Mouse (Mus musculus) E14TG2a.4 (cell line): Measurements from ENCODE around the gene Rin2.

ENCODE experiments used
- H3K27me3 ChIP-seq: 2 replicates; pipeline ENCODE4 v1.6.1; 2014; ENCODE audit warnings: low read length, control low read depth; ENCODE audit not compliant: insufficient read depth
- H3K36me3 ChIP-seq: 2 replicates; pipeline ENCODE4 v1.6.1; 2014; ENCODE audit warnings: low read length, control low read depth; ENCODE audit not compliant: insufficient read depth
- H3K4me1 ChIP-seq: replicated peaks from 2 replicates; pipeline ENCODE4 v1.6.1; 2014; ENCODE audit warnings: low read depth, low read length, control low read depth
- H3K4me3 ChIP-seq: replicated peaks from 2 replicates; pipeline ENCODE4 v1.5.1; 2014; ENCODE audit warnings: mild to moderate bottlenecking, low read length
- H3K9me3 ChIP-seq: 2 replicates; pipeline ENCODE4 v1.6.1; 2014; ENCODE audit warnings: low read length, control low read depth
- CTCF ChIP-seq: conservative IDR thresholded peaks from 2 replicates; pipeline ENCODE4 v1.5.1; 2014; ENCODE audit warnings: low read length
- NANOG ChIP-seq: IDR thresholded peaks from 2 replicates; pipeline ENCODE4 v1.6.1; 2014; ENCODE audit warnings: borderline replicate concordance, low read length, mixed read lengths
- POU5F1 ChIP-seq: IDR thresholded peaks from 2 replicates; pipeline ENCODE4 v1.6.1; 2014; ENCODE audit warnings: low read length, borderline replicate concordance

Gene Rin2

DNA sequence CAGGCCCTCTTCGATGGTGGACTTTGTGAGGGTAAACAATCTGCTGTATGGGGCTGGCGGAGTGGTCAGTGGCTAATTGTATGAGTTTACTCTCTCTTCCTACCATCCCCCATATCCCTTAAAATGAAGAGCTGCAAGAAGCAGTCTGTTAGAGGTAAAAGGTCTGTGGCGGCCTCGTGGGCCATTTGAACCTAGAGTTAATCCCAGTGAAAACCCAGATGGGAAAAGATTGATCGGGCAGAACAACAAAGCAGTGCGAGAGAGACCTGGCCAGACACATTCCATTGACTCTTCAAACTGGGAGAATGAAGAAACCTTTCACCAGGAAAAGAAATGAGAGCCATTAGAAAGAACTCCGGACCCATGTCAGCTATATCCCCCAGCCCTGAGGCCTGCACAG lies 11.1 kb upstream of the Rin2 start:
- 0 out of 2 replicates have a peak, but pooled peaks cover 3% of the 10 kb centered on the region for H3K27me3 ChIP-seq
- TF ChIP-seq POU5F1 (no peak), NANOG (no peak), CTCF (no peak)
- no peaks in the 10 kb centered on the region for H3K9me3 ChIP-seq
- no peaks in the 10 kb centered on the region for H3K36me3 ChIP-seq
- peaks cover 3% of the 10 kb centered on the region for H3K4me1 ChIP-seq
- no peak overlapping the region for H3K4me3 ChIP-seq

DNA sequence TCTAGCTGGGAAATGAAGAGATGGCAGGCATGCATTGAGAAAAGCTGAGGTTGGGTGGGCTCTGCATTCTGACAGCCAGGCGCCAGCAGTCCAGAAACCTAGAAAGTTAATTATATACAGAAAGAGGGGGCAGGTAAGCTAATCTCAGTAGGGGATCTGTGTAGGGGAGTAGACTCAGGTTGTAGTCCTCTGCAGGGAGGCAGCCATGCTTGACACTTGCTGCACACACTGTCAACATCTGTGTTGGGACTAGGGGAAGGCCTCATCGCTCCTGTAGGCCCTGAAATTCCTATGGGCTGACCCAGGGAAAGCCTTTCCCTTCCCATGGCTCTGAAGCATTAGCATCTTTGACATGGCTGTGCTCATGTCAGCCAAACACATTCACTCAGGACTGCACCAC lies 10.7 kb upstream of the Rin2 start:
- TF ChIP-seq NANOG (no peak), CTCF (no peak), POU5F1 (no peak)
- H3K36me3 ChIP-seq = no peaks in the 10 kb centered on the region
- H3K27me3 ChIP-seq = 0 out of 2 replicates have a peak, but pooled peaks cover 3% of the 10 kb centered on the region
- H3K9me3 ChIP-seq = no peaks in the 10 kb centered on the region
- peaks cover 3% of the 10 kb centered on the region for H3K4me1 ChIP-seq
- no peak overlapping the region for H3K4me3 ChIP-seq

DNA sequence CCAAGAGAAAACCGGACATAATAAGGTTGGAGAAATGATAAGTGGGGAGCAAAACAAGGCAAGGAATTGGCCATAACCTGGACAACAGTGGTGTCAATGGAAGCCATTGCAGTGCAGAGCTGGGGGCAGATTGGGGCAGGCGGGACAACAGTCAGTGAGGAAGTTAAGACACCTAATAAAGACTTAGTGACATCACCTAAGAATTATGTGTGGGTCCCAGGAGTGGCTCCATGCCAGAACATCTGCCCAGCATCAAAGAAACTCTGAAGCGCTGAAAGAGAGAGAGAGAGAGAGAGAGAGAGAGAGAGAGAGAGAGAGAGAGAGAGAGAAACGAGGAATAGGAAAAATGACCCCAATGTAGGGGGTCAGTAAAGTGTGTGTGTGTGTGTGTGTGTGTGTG lies 6.9 kb upstream of the Rin2 start:
- no peaks in the 10 kb centered on the region for H3K4me1 ChIP-seq
- TF ChIP-seq CTCF = no peak
- no peak for TF ChIP-seq POU5F1
- TF ChIP-seq NANOG = no peak
- H3K36me3 ChIP-seq = no peaks in the 10 kb centered on the region
- no peak overlapping the region for H3K4me3 ChIP-seq
- no peaks in the 10 kb centered on the region for H3K9me3 ChIP-seq
- H3K27me3 ChIP-seq = no peaks in the 10 kb centered on the region

DNA sequence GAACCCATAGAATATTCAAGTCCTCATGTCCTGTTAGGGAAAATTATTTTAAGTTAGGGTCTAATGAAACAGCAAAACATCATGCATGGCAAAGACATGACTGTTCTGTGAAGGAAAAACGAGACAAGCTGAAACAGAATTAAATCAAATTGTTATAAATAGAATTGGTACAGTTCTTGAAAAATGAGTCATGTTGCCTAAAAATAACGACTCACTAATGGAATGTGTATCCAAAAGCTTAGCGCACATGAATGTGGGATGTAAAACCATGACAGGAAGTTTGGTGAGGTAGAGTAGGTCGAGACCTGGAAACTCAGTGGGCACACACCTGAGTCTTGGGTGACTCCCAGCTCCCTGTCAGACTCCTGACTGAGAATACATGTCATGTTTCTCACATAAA lies 4.9 kb upstream of the Rin2 start:
- H3K4me3 ChIP-seq = no peak overlapping the region
- H3K27me3 ChIP-seq = no peaks in the 10 kb centered on the region
- H3K36me3 ChIP-seq = no peaks in the 10 kb centered on the region
- H3K9me3 ChIP-seq = no peaks in the 10 kb centered on the region
- TF ChIP-seq CTCF = no peak
- no peak for TF ChIP-seq POU5F1
- no peak for TF ChIP-seq NANOG
- peaks cover 10% of the 10 kb centered on the region for H3K4me1 ChIP-seq

DNA sequence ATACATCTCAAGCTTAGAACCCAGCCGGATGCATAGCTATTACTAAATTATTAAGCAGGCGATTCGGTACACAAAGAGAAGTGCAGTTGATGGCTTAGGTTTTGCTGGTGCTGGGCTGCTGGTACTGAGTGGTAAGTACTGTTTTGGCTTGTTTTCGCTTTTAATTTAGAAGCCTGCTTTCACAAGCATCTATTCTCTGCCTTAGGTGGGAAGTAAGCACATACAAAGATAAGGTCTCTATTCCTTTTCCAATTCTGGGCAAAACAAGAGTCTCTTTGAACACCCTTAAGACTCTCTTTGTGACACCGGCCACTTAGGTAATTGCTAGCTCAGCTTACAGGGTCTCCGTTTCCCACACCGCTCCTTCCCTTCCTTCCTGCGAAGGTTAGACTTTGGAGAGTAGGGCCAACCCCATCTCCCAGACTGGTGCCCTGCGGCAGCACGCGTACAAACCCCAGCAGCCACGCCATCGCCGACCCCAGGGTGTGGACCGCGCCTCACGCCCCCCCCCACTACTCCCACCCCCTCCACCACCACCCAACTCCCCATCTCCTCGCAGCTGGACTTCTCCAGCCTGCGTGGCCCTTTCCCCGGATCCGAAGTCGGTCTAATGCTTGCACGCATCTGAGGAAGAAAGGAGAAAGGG lies 396 bp upstream of the Rin2 start:
- TF ChIP-seq CTCF (no peak), NANOG (no peak), POU5F1 (no peak)
- Histone ChIP-seq H3K27me3 (peaks cover 10% of the 10 kb centered on the region), H3K4me3 (peak overlapping the region; percentile 88)

DNA sequence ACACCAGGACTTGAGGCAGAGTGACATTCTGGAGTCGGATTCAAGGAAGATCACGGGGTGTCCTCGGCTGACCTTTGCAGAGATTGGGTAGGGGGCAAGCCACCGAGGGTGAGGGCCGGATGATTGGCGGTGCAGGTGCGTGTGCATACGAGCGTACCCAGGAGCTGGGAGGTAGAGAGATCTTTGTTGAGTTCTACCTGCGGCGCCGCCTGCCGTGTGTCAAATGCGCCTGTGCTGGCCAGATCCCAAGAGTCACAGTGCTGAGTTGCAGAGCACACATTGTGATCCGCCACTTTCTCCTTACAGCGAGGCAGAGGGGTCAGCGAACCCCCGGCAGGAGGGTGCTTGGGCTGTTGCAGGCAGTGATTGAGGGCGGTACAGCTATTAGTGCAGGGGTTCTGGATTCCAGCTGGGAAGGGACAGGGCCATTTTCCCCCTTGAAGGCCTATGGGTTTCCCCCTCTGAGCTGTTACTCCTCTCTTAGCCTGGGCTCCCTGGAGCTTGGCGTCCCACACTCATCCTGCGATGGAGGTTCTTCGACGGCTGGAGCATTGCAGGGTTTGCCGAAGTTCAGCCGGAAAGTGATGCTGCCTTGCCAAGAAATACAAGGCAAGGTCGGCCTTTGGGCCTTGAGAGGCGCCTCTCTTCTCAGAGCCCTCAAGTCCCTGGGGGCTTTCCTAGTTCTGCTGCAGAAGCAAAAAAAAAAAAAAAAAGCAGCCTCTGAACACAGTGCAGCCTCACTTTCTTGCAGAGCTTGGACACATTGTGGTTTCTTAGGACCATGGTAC lies 935 bp downstream of the Rin2 start:
- Histone ChIP-seq H3K9me3 (peaks cover 7% of the 10 kb centered on the region), H3K27me3 (peaks cover 10% of the 10 kb centered on the region)
- TF ChIP-seq CTCF = no peak
- TF ChIP-seq NANOG = no peak
- TF ChIP-seq POU5F1 = no peak

More for the DNA sequence above, 396 bp upstream of the Rin2 start:
- peaks cover 13% of the 10 kb centered on the region for H3K4me1 ChIP-seq
- peaks cover 7% of the 10 kb centered on the region for H3K9me3 ChIP-seq
- H3K36me3 ChIP-seq = no peaks in the 10 kb centered on the region

DNA sequence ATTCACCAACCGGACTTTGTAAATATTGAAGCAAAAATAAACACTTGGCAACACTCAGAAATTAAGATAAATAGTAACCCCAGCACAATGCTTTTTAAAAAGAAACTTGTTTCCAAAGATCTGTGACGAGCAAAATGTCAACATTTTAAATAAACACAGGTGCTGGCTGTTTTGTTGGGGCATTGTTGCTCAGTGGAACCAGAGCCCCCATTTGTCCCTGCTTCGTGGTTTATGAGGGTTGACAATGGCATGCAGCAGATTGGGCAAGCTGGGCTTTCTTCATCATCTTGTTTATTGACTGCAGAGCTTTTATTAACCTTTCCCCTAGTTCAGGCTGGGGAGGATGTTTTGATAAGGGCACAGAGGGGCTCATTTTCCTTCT lies 1.5 kb downstream of the Rin2 start:
- H3K9me3 ChIP-seq = peaks cover 7% of the 10 kb centered on the region
- no peak overlapping the region for H3K4me3 ChIP-seq
- no peaks in the 10 kb centered on the region for H3K36me3 ChIP-seq
- H3K4me1 ChIP-seq = peaks cover 13% of the 10 kb centered on the region
- H3K27me3 ChIP-seq = peaks cover 10% of the 10 kb centered on the region
- TF ChIP-seq POU5F1 (no peak), NANOG (no peak), CTCF (no peak)

More for the DNA sequence above, 935 bp downstream of the Rin2 start:
- Histone ChIP-seq H3K4me3 (peak overlapping the region; percentile 88), H3K36me3 (no peaks in the 10 kb centered on the region), H3K4me1 (peaks cover 13% of the 10 kb centered on the region)

DNA sequence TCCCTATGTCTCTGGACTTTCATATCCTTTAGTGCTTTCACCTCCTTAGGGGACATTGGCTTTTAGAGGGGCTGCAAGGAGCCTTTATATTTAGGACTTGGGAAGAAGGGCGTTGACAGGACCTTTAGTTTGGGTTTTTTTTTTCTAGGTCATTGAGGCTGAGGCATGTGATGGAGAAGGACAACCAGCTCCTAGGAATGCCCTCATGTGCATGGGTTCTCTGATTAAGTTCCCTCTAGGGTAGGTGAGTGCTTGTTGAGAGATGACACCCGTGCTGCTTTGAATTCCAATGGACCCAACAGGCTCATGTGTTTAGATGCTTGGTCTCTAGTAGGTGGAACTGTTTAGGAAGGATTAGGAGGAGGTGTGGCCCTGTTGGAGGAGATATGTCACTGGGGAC lies 1.9 kb downstream of the Rin2 start:
- no peaks in the 10 kb centered on the region for H3K36me3 ChIP-seq
- TF ChIP-seq CTCF = no peak
- no peak for TF ChIP-seq NANOG
- no peak for TF ChIP-seq POU5F1
- H3K9me3 ChIP-seq = peaks cover 7% of the 10 kb centered on the region
- no peak overlapping the region for H3K4me3 ChIP-seq
- peaks cover 13% of the 10 kb centered on the region for H3K4me1 ChIP-seq
- peaks cover 10% of the 10 kb centered on the region for H3K27me3 ChIP-seq

DNA sequence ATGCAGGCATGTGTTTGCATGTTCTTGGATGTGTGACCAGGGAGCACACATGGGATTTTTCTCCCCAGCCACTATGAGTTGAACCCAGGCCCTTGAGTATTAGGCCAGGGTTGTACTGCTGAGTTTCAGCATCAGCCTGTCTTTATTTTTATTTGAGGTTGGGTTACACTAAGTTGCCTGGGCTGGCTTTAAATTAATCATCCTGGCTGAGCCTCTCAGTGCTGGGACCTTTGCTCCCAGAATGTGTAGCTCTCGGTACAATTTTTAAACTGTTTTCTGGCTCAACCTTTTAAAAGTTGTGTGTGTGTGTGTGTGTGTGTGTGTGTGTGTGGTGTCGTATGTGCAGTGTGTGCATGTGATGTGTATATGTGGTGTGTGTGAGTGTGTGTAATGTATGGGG lies 5.1 kb downstream of the Rin2 start:
- TF ChIP-seq CTCF (no peak), NANOG (no peak), POU5F1 (no peak)
- H3K4me1 ChIP-seq = peaks cover 3% of the 10 kb centered on the region
- H3K9me3 ChIP-seq = peaks cover 7% of the 10 kb centered on the region
- H3K27me3 ChIP-seq = peaks cover 10% of the 10 kb centered on the region
- H3K4me3 ChIP-seq = no peak overlapping the region
- H3K36me3 ChIP-seq = no peaks in the 10 kb centered on the region
